Mouse (Mus musculus) B cell, adult 2 months (primary cell): ENCODE data around the gene Ngdn.
A peak's percentile ranks its signal among the peaks of the same experiment; 100 is the strongest.
"Not testable (repeated sequence)": the region's sequence is repeated elsewhere in the genome, so short reads cannot be mapped to it uniquely, and the experiment has no call there.

Experiments used
- DNase-seq, 2 experiments: peaks; one replicate each; pipeline ENCODE4 v3.0.0; 2022

Gene Ngdn

DNA sequence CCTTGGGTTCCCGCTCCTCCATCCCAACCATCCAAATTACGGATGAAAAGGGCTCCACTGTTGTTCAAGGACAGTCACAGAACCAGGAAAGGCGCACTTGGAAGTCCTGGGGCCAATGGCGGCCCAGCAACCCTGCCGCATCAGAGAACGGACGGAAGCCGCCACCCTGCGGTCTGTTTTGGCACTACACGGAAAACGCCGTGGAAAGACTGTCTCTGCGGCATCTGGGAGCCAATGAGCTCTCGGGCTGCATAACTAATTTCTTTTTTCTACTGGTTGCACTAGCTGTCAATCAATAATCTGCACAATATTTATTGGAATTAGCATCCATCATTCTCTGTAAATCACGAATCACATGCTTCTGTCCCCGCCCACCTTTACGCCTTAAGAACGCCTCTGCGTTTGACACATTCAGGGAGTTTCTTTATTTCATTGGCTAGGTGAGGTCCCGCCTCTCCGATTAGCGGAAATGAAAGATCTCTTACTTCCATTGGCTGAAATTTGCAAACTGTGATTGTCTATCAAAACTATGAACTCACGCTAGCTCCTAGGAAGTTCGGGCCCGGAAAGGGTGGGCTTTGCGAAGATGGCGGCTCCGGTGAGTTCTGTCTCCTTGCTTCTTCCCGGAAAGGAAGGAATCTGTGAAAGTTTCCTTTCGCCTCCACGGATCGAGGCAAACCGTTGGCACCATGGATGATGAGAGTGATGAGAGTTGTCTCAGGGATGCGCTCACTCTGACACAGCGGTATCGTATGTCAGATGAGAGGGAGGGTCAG is at the start of gene Ngdn:
Ngdn (plus strand) TSS at position 464 of the 776 bp plus-strand sequence.
- DNase-seq: peak; percentile 97 to 98

DNA sequence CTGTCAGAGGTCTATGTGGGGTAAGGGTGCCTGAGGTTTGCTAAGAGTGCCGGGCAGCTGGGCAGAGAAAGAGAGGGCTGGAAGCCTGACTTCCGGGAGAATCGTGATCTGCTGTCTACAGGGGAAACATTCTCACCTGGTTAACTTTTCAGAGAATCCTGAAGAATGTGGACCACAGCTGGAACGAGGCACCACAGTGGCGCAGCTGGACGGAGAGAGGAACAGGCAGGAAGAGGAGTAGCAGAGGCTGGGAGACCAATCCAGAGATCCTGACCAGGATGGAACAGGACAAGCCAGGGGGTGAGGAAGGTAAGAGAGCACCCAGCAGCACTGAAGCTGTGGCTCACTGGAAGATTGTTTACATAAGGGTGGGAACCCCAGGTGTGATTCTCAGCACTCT is 49.6 kb upstream of the Ngdn start:
- no peak for DNase-seq

DNA sequence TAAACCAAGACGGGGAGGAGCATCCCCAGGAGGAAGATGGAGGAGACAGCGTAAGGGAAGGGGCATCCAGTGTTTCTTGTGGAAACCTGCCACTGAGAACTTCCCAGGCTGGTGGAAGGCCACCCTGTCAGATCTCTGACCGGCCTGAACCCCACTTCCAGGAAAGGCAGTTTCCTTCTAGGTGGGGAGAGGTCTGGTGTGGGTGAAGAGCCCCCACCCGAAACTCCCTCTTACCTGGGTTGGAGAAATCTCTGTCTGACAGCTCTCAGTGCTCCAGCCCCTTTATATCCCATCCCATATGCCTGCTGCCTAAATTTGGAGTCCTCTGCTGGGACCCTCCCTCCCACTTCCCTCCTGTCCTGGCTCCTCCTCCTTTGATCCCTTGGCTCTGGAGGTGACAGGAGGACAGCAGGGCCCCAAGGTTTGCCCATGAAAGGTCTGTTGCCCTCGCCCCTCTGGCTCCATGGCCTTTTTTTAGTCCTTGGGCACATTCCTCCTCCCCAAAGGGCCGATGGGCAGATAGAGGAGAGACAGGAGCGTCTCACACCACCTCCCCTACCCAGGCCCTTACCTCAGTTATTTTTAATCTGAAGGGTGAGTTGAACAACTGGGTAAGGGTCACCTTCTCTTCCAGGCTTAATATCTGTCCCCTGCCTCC is 48.8 kb upstream of the Ngdn start, which contains the start of gene Myh6:
Myh6 (minus strand) TSS at position 608 of the 658 bp plus-strand sequence.
- DNase-seq: no peak

DNA sequence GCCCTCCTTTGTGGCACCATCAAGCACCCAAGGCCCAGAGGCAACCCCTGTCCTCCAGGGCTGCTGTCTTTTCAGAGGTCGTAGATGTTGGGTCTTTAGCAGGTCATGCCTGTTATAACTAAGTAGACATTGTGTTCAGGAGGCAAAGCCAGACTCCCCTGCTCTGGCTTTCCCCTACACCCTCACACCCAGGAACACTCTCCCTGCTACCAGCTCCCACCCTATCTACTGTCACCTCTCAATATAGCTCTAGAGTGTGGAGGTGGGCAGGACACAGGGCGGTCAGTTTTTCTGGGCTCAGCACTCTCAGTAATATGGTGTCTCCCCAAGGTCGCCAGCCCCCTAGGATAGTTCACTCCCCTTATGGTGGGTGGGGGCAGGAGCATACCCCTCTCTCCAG is 47.4 kb upstream of the Ngdn start:
- DNase-seq: no peak

DNA sequence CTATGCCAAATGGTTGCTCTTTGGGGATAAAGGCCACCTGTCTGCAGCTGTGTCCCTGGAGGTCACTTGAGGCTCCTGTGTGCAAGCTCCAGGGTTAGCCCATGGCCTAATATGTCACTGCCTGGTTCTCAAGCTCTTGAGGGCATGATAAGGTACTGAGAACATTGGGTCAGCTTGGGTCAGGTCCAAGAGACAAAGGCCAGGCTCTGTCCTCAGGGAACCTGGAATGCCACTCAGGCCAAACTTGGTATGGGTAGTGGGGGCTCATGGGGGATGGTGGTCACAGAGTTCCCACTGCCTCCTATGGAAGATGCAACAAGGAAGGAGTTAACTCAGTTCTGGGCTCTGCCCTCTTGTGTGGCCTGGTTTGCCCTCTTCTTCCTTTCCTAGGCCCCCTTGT is 46.9 kb upstream of the Ngdn start:
- DNase-seq: no peak

DNA sequence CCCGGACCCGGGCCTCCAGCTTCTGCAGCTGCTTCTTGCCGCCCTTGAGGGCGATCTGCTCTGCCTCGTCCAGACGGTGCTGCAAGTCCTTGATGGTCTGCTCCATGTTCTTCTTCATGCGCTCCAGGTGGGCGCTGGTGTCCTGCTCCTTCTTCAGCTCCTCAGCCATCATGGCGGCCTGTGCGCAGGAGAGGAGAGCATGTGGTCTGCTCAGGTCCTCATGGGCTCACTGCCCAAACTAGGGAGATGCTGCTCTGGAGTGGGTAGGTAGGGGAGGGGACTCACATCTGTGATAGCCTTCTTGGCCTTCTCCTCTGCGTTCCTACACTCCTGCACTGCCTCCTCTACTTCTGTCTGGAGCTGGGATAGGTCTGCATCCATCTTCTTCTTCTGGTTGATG is 42.5 kb upstream of the Ngdn start:
- DNase-seq: not testable (repeated sequence)

DNA sequence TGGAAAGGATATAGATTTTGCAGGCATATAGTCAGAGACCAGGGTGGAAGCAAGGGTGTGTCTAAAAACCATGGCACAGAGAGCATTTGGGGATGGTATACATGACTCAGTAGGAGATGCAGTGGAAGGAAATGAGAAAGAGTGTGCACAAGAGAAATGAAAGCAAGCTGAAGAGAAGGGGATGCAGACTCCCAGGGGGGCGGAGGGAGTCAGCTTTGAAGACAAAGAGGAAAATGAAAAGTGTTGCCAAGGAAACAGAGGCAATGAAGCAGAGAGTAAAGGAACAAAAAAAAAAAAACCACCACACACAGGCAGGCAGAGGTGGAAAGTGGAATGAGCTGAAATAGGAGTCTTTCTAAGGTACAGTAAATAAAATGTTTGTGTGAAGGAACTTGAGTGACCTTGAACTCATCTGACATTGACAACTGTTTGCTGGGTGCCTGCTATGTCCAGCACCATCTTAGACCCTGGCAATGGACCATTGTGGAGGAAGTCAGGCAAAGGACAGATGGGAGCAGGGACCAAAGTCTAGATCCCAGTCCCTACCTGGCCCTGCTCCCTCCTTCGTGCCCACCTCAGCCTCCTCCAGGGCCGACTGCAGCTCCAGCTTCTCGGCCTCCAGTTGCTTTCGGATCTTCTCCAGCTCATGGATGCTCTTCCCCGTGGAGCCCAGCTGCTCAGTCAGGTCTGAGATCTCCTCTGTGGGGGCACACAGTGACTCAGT is 41.0 kb upstream of the Ngdn start:
- DNase-seq: no peak

DNA sequence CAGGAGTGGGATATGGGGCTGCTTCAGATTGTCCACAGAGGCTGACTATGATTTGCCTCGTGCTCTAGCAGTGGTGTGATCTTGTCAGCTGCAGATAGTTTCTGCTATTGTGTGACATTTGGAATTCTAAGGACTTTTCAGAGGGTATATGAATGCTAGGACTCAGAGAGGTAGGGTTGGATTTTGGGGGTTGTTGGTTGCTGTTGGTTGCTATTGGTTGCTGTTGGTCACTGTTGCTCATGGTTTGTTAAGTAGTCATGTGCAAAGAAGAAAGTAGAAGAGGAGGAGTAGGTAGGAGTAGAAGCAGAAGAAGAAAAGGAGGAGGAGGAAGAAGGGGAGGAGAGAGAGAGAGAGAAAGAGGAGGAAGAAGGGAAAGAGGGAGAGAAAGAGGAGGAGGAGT is 38.6 kb upstream of the Ngdn start, which contains the start of gene Gm17428:
Gm17428 (plus strand) TSS at position 301 of the 400 bp plus-strand sequence.
- no peak for DNase-seq

DNA sequence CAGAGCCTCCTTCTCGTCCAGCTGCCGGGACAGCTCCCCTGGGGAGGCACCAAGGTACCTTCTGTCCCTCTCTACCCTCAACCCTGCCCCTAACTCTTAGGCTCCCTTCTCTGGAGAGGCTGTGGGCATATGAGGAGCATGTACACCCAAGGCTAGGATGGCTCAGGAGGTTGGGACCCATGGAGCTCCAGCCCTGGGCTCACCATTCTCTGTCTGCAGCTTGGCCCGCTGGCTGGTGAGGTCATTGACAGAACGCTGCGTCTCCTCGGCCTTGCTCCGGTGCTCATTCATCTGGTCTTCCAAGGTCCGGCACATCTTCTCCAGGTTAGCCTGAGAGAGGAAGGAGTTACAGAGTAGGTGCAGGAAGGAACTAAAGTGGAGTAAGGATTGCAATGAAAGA is 36.6 kb upstream of the Ngdn start:
- no peak for DNase-seq

DNA sequence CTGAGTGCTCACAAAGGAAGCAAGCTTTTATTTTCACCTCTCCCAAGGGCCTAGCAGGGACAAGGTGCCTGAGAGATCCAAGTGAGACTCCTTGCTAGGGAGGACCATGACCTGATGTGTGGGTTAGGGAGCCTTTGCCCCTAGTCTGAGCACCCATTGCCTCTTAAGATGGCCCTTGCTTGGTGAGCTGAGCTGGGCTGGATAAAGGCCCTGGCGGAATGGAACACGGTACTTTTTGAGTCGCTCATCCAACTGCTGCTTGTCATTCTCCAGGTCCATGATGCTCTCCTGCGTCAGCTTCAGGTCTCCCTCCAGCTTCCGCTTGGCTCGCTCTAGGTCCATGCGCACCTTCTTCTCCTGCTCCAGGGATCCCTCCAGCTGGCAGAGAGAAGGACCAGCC is 33.3 kb upstream of the Ngdn start:
- no peak for DNase-seq

DNA sequence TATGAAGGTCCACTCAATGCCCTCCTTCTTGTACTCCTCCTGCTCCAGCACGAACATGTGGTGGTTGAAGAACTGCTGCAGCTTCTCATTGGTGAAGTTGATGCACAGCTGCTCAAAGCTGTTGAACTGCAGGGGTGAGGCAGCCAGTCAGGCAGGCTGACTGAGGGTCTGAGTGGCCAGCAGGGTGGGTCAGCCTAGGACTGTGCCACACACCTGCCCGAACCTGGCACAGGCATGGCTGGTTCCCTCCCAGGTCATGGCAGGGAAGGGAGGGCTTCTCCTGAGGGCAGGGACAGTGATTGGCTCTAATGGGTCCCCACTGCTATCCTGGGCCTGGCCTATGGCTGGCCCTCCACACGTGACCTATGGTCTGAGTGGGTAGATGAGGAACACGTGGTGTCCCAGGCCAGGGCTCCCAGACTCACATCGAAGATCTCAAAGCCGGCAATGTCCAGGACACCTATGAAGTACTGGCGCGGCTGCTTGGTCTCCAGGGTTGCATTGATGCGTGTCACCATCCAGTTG is 26.8 kb upstream of the Ngdn start:
- DNase-seq: not testable (repeated sequence)

DNA sequence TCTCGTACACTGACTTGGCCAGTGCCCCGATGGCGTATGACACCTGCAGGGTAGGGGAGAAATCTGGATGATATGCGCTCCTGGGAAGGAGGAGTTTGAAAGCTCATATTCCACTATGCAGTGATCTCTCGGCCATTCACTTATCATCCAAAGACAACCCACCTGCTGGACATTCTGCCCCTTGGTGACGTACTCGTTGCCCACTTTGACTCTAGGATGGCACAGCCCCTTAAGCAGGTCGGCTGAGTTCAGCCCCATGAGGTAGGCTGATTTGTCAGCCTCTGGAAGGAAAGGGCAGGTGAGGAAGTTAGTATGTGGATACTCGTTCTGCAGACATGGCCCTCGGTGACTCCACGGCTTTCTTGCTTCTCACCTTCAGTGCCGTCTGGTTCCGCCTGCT is 26.4 kb upstream of the Ngdn start:
- DNase-seq: no peak

DNA sequence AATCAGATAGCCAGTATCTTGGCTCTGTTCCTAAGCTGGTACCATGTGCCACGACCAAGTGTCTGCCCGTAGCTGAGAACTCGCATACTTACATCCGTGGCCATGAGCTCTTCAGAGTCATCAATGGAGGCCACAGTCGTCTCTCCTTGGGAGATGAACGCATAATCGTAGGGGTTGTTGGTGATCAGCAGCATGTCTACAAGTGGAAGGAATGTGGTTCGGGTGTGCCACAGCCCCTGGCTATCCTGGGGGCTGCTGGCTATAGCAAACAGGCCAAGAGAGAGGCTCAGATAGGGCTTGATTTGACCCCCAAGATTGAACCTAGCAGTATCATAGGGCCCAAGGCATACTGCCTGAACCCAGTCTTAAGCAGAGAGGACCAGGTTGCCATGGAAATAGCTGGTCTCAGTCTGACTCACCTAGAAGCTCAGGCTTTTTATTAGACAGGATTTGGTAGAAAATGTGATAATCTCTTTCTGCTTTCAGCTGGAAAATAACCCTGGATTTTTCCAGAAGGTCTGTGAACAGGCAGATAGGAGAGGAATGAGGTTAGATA is 25.3 kb upstream of the Ngdn start:
- no peak for DNase-seq

DNA sequence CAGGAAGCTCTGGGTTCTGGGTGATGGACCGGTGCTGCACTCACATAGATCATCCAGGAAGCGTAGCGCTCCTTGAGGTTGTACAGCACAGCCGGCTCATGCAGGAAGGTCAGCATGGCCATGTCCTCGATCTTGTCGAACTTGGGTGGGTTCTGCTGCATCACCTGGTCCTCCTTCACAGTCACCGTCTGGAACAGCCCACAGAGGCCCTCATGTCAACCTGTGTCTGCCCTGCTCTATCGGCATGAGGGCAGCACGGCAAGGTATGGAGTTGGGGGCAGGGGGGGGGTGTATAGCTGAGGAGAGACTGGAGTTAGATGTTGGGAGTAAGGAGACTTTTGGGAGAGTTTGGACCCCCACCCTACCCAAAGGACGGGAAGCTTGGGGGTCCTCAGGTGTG is 23.1 kb upstream of the Ngdn start:
- no peak for DNase-seq

DNA sequence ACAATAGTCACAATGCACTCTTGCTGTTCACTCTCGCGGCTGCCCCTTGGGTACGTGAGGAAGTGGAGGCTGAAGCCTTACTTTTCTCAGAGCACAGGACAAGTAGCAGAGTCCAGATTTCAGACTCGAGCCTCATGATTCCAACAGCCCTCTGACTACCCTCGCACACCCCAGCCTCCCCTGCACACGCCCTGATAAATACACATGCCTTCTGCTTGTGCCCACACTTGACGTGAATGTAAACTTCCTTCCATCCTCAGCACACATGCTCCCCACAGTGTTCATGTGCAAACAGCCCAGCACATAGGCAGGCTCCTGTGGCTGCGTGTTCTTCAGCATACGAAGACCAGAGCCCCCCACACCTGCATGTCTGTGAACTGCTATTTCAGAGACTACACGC is 21.6 kb upstream of the Ngdn start:
- no peak for DNase-seq

DNA sequence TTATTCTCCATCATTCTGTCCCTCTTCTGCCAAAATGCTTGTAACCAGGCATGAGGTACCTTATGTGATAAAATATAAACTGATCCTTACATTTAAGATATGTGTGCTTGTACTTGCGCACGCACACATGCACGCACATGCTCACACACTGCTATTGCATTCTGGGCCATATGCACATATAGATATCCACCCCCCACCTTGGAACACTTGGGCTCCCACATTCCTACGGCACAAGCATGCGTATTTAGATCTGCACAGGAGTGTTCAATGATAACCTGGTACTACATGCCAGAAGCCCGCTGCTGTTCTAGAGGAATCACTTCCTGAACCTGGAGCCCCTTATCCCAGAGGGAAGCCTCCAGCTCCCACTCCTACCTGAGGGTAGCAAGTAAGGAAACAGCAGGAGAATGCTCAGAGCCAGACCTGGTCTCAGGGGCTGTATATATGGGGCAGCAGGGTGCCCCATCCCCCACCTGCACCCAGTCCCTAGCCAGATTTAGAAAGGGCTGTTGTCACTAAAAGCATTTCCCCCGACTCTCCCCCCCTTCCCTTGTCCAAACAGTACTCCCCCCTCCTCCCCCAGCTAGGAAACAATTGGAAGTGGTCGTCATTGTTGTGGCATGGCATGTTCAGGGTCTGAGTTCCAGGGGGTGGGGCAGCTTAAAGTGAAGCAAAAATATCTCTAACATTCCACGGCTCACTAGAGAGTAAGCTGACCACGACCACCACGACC is 21.0 kb upstream of the Ngdn start, which contains the start of gene Myh7:
Myh7 (minus strand) TSS at position 491 of the 733 bp plus-strand sequence.
- no peak for DNase-seq

DNA sequence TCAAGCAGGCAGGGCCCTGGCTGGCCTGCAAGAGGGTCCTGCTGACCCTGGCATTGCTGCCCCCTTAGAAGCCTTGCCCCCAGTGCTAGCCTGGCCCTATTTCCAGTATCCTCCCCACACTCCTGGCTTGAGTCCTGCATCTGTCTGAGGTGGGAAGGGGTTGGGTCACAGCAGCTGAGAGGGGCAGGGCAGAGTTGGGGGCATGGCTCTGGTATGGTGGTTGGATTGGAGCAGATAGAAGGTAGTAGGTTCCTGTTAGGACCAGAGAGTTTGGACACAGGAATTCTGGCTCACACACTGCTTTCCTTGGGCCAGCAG is 20.4 kb upstream of the Ngdn start:
- no peak for DNase-seq

DNA sequence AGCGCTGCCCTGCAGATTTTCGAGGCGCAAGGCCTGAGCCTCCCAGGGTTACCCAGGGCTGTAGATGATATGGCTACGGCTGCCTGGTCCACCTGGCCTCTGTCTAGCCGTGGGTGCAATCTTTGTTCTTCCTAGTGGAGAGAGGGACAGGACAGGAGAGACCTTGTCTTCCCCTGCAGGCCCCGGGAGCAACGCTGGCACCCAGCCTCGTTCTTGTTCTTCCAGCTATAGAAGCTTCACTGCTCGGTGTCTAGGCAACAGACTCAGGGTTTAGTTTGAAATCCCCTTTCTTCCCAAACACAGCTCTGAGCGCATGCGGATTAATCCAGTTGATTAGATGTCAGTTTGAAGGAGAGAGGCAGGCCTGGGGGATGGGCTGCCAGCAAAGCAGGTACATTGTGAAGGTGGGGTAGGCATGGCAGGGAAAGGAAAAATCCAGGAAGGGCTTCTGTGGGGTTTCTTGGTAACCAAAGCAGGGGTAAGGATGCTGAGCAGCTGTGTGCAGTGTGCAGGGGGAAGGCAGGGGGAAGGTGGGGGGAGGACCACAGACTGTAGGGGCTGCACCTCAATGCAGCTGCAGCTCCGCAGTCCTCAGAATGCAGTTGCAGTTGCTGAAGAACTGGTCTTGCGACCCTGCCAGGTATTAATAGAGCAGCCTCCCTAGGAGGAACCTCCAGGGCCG is 19.7 kb upstream of the Ngdn start:
- no peak for DNase-seq

DNA sequence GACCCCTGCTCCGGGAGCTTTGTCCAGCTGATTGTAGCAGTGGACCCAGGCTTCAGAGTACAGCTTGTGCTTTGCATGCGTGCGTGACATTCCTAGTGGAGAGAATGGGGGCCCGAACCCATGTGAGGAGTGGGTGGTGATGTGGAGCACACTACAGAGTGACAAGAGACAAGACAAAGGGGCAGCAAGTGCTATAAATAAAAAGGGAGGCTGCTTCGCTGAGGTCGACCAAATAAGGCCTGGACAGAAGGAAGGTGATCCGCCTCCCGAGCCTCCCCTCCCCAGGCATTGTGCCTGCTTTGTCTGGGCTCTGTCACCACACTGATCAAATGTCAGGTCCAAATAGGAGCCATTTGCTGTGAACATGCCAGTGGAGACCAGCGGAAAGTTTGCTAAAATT is 18.5 kb upstream of the Ngdn start:
- DNase-seq: no peak

DNA sequence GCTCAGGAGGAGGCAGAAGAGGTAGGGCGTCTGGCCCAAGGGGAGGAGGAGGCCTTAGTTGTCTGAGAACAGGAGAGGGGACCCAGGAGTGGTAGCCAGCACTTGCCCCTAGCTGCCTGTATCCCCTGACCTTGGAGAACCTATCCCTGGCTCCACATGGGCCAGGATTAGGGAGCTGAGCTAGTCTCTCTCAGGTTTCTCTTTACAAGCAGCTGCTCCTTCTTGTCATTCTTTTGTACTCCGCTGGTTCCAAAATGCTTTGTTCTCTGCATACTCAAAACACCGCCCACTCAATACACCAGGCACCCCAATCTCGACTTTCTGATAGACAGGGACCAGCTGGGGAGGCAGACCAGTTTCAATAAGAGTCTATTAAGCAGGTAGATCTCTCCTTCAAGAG is 18.0 kb upstream of the Ngdn start:
- no peak for DNase-seq

DNA sequence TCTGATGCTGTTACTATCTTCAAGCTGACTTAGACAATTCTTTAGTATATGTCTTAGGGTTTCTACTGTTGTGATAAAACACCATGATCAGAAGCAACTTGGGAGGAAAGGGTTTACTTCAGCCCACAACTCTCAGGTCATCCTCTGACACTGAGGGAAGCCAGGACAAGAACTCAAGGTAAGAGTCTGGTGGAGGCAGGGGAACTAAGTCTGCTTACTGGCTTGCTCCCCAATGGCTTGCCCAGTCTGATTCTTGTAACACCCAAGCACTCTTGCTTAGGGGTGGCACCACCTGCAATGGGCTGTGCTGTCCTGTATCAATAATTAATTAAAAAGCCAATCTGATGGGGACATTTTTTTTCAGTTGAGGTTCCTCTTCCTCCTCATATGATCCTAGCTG is 16.6 kb upstream of the Ngdn start:
- DNase-seq: no peak

DNA sequence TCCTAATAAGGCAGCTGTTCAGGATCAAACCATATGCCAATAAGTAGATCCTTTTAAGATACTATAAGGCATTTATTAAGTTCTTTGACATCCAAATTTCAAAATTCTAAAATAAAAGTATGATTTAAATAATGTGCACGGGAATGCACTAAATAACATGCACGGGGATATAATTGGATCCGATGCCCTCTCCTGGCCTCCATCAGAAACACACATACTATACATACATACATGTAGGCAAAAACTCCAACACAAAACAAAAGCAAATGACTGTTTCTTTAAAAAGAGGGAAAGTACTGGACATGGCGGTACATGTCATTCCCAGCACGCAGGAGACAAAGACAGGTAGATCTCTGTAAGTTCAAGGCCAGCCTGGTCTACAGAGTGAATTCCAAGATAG is 15.4 kb upstream of the Ngdn start:
- DNase-seq: not testable (repeated sequence)
